Mouse (Mus musculus) adrenal gland, adult (tissue): ENCODE data around the gene Rras2.

Source experiments
- DNase-seq, 2 experiments: peaks; one replicate each; pipeline ENCODE4 v3.0.0; 2022 to 2023; ENCODE audit warnings: low spot score in 1 of 2; ENCODE audit not compliant: inconsistent age in 2 of 2

Rras2 gene

DNA sequence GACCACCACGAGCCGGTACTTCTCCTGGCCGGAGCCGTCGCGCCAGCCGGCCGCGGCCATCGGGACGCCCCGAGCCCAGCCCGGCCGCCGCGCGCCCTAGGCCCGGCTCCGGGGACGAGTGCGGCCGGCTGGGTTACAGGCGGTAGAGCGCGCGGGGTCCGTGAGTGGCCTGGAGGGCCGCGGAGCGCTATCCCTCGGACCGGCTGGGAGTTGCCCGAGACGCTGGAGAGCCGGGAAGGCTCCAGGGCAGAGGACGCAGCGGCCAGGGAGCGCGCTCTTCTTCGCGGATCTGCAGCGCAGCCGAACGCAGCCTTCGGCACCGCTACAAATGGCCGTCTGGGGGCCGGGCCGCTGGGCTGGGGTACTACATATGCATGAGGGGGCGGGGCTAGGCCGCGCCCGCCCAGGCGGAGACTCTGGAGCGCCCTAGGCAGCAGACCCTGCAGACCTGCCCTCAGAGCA, at the start of gene Rras2:
Rras2 (minus strand) TSS at position 338 of the 462 bp plus-strand sequence.
- peak; percentile 93 to 96 for DNase-seq

GRCm38 (mm10) chr7:114162975-114163374, 45.4 kb upstream of the Rras2 start:
- DNase-seq = no peak

GRCm38 (mm10) chr7:114161101-114161500, 43.5 kb upstream of the Rras2 start:
- DNase-seq = no peak

DNA sequence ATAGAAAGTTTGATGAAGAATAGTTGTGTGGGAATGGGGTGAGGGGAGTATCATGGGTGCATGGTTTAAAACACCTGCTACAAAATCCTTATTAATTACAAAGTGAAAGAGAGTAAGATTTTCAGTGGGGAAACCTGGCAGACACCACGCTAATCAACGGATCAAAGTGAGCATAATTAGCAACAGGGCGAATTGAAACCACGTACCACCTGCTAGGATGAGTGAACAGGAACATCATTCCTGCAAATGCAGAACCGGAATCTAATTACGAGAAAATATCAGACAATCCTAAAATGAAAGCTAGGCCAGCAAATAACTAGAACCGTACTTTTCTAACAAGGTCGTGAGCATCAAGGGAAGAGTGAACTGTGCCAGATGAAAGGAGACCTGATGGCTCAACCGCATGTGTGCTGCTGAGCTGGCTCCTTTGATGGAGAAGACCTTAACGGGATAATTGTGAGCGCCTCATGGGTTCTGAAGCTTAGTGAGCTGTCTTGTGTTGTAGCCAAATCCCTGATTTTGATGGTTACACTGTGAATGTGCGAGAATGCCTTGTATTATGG, 40.2 kb upstream of the Rras2 start:
- no peak for DNase-seq

GRCm38 (mm10) chr7:114156364-114156763, 38.8 kb upstream of the Rras2 start:
- no peak for DNase-seq

DNA sequence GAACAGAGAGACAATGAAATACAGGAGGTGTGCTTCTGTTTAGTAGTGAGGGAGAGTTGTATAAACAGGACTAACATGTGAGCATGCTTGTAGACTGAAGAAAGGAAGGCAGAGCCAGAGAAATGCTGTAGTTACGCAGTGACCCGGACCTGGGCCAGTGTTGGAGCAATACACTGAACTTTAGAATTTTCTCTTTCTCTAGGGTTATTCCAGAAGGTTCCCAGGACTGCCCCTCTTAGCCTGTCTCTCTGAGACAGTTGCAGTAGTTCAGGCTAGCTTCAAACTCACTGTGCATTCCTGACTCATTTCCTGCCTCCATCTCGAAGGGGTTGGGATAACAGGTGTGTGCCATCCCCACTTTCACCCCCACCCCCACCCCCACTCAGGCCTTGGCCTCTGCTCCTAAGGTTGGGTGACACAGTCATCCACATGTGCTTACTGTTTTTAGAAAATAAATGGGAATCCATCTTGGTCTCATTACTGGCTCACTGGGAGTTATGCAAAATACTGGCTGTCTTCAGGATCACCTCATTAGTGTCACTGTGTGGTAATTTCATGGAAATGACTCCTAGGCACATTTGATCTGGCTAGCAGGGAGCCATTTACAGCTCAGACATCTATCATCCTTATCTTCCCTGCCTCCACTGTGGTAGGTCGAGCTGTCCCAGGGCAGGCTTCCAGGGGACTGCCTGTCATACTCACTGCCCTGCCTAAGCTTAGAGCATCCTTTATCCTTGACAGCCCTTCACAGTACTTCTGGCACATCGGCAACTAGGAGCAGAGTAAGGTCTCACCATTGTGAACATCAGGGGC, 37.7 kb upstream of the Rras2 start:
- peak; percentile 69 to 70 for DNase-seq

DNA sequence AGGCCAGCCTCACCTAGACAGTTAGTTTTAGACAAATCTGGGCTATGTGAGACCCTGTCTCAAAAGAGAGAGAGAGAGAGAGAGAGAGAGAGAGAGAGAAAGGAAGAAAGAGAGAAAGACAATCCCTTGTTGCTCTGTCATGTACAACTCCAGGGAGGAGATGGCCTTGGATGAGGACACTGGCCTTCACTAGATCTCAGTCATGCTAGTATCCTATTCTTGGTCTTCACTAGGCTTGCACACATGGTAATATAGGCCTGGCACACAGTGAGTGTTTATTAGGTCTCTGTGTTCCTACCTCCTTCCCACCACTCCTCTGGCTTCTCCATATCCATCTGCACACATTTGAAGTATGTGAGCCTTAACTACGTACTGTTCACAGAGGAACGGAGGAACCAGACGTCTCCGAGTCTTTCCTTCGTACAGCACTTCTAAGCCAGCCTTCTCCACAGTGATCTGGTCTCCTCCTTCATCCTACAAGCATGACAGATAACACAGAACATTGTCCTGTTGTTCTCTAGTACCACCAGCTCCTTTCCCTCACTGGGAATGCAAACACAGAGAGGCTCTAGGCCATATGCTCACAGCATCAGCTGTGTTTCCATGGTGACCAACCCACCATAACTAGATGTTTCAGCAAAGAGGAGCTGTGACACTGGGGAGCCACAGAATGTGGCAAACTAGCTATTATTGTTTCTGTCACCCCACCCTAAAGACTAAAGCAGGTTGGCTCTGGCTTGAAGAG, 33.6 kb upstream of the Rras2 start:
- DNase-seq = peak; percentile 17 to 55

DNA sequence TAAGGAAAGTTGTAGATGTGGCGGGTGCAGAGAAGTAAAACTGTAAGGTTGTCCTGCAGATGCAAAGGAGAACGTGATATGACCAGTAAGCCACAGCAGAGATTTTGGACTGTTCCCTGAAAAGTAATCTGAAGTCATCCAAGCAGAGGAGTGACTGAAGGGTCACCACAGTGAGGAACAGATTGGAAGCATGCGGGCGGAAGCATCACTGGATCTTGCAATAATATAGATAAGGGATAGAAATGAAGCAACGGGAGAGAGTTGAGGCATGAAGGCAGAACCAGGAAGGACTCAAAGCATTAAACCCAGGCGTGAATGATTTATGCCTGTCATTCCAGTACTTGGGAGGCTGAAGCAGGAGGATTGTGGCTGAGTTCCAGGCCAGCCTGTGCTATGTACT, 32.0 kb upstream of the Rras2 start:
- DNase-seq = no peak

- DNase-seq = peak; percentile 53 to 79
These were observed 31.6 kb upstream of the Rras2 start for GRCm38 (mm10) chr7:114149135-114149534.

GRCm38 (mm10) chr7:114145841-114146240, 28.3 kb upstream of the Rras2 start:
- DNase-seq = no peak

DNA sequence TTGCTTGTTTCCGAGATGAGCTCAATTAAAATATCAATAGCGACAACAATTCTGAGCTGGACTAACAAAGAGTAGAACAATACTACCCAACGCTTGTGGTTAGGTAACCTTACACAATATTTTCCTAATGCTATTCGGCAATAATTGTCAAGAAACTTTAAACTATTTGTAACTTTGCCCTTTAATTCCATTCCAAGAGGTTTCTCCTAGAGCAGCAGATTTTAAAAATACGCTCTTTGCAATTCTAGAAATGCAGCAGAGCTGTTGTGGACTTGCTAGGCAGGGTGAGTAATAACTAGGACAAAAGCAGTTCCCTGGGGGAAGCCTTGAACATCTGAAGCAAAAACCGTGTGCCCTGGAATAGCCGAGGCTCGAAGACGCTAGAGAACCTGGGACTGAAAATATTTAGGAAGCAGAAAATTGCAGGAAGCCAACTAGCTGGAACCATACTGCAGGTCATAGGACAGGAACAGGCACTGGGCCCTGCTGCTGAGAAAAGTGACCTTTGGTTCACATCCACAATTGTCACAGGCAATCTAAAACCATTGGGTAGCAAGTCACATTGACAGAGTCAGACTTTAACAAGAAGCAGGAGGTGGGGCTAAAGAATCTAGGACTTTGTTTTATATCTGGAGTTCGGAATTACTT, 24.7 kb upstream of the Rras2 start:
- no peak for DNase-seq

GRCm38 (mm10) chr7:114140026-114140425, 22.4 kb upstream of the Rras2 start:
- DNase-seq = no peak

DNA sequence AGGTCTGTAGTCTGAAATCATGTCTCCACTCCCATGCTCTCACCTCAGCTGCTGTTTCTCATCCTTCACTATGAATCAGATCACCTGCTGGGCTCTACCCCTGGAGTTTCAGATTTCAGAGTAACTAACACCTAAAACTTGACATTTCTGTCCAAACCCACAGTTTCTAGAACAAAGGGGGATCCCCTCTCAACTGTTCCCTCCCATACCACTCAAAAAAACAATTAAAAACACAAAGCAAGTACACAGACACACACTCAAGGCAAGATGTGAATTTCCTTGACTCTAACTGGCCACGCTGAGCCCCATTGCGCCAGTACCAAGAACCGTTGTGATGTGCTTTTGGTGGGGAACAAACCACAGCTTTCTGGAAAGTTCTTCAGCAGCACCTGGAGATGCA, 21.8 kb upstream of the Rras2 start:
- DNase-seq = no peak

DNA sequence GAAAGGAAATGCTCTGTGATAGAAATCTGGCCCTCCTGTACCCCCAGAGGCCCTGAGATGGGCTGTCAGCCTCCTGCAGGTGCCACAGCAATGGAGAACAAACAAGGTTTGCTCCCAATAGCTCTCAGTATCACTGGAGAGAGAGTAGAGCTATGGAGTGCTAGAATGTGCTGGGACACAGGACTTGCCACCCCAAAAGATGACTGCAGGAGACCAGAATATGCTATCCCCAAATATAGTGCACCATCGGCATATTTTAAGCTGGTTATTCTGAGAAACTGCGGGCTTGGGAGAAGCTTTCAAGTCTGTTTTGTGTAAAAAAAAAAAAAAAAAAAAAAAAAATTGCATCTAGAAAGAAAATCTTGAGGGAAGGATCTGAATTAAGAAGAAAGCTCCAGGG, 20.7 kb upstream of the Rras2 start:
- no peak for DNase-seq

DNA sequence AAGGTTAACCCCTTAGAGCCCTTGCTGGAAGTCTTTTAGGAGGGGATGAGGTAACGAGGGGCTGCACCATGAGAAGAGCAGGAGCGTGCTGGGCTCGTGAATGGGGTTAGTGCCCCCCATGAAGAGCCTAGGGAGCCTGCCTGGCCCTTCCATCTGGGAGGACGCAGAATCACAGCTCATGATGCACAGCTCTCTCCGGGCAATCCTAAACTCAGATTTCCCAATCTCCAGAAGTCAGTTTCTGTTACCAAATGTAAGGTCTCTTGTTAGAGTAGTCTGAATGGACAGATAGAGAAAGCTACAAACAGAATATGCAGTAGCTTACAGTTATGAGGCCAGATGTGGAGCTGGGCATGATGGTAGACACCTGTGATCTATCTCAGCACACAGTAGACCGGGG, 17.6 kb upstream of the Rras2 start:
- DNase-seq = no peak

DNA sequence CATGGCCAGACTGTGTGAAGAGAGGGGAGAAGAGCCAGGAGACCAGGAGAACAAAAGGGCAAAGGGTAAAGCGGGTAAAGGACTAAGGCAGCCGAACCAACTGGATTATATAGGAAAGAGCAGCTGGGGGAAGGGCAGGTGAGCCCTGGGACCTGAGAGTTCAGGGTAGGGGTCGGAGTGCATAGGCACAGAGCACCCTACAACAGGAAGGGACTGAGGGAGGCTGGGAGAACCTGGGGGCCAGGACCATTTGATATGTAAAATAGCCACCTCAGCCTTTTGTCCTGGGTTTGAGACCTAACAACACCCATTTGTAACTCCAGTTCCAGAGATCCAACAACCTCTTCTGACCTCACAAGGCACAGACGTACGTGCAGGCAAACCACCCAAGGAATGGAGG, 16.4 kb upstream of the Rras2 start:
- no peak for DNase-seq

DNA sequence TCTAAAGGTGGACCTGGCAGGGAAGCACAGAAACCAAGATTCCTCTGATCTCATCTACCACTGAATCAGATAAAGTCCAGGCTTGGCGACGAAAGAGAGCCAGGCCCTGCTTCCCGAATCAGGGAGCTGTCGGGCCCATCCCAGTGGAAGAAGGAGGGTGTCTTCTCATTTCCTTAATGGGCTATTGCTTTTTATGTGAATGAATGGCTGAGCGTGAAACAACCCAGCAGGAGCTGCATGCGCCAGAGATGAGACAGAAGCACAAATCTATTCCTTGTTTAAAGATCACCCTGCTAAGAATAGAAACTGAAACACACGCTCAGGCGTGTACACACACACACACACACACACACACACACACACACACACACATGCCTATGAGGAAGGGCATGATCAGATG, 14.7 kb upstream of the Rras2 start:
- DNase-seq = no peak

DNA sequence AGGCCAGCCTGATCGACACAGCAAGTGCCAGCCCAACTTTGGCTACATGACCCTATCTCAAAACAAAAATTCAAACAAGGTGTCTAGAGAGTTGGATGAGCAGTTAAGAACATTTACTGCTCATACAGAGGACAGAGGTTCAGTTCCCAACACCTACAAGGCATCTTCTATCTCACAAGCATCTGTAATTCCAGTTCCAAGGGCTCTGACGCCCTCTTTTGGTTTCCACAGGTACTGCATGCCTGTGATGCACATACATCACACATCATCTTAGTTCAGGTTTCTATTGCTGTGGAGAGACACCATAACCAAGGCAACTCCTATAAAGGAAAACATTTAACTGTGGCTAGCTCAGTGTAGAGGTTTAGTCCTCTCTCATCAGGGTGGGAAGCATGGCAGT, 11.7 kb upstream of the Rras2 start:
- DNase-seq = no peak

DNA sequence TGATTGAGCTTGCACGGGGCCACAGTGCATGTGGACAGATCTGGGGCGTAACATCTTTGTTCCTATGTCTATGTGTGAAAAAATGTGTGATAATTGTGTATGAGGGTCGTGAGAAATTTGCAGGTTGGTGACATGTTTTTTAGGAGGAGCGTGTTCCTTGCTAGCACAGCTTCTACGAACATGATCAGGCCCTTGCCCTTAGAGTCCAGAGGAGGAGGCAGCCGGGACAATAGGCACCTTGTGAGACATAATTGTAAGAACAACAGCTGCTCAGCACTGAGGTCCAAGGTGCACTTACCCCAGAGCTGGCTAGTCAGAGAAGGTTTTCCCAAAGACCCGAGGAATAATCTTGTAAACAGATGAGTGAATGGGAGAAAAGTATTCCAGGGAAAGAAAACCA, 599 bp upstream of the Rras2 start:
- DNase-seq = peak; percentile 8 to 35

GRCm38 (mm10) chr7:114116711-114117351, 750 bp downstream of the Rras2 start:
- peak; percentile 81 to 90 for DNase-seq

DNA sequence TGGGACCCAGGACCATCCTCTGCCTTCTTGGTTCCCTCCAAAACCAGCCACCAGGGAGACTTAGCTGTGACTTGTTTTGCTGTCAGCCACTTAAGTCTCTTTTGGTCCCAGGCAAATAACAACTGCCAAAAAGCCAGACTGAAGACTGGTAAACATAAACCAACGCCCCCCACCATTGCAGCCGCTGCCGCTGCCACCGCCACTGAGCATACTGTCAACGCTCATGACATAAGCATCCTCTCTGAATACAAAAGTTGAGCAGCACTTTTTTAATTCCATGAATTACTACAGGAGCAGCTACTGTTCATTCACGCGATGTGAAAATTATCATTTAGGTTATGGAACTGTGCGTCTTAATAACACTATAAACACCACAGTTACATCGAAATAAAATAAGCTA, 1.6 kb downstream of the Rras2 start:
- no peak for DNase-seq
